Comparison of ENCODE assay signal across 30 mouse cellular contexts in genomic region chr3:116311838-116312237, GRCm38 (mm10). TPM values are rescaled to one million over a fixed set of nuclear protein-coding genes. Genes with fewer than 3 reads are reported as not detected.
"Had no signal": no experiment of that assay in that cellular context is flagged by ENCODE, and none has a peak within 500 bp of the region (broad histone marks: within the 10 kb centered on the region; RNA-seq: fewer than 3 reads in every experiment).

No protein-coding gene starts in this region.

- H3K4me2 ChIP-seq: heart, embryonic 11.5 days; heart, embryonic 13.5 days; heart, embryonic 15.5 days; hindbrain, embryonic 13.5 days; hindbrain, embryonic 15.5 days; kidney, embryonic 15.5 days; limb, embryonic 13.5 days; limb, embryonic 15.5 days had no signal

- H3K4me3 ChIP-seq: heart, adult 2 months; heart, embryonic 13.5 days; heart, embryonic 15.5 days; hindbrain, embryonic 13.5 days; hindbrain, embryonic 15.5 days; kidney, embryonic 15.5 days; limb, embryonic 13.5 days; limb, embryonic 15.5 days; liver, embryonic 12.5 days had no signal

- H3K4me1 ChIP-seq: hindbrain, embryonic 13.5 days; hindbrain, embryonic 15.5 days; kidney, embryonic 15.5 days; limb, embryonic 13.5 days; limb, embryonic 15.5 days had no signal

- ATAC-seq: hindbrain, postnatal 0 days; intestine, embryonic 16.5 days had no signal

- H3K27me3 ChIP-seq: heart, embryonic 13.5 days; heart, embryonic 15.5 days; hindbrain, embryonic 13.5 days; hindbrain, embryonic 15.5 days; kidney, embryonic 15.5 days; limb, embryonic 13.5 days; limb, embryonic 15.5 days; liver, embryonic 12.5 days had no signal

- H3K9me3 ChIP-seq: heart, embryonic 13.5 days; heart, embryonic 15.5 days; hindbrain, embryonic 13.5 days; hindbrain, embryonic 15.5 days; kidney, embryonic 15.5 days; limb, embryonic 13.5 days; limb, embryonic 15.5 days; liver, embryonic 12.5 days had no signal

- H3K9ac ChIP-seq: heart, embryonic 13.5 days; heart, embryonic 15.5 days; hindbrain, embryonic 13.5 days; hindbrain, embryonic 15.5 days; kidney, embryonic 15.5 days; limb, embryonic 13.5 days; limb, embryonic 15.5 days; liver, embryonic 12.5 days; liver, embryonic 14.5 days had no signal

- H3K27ac ChIP-seq: heart, adult 2 months; heart, embryonic 13.5 days; heart, embryonic 15.5 days; hindbrain, embryonic 13.5 days; hindbrain, embryonic 15.5 days; hindbrain, postnatal 0 days; kidney, embryonic 15.5 days; kidney, postnatal 0 days; limb, embryonic 13.5 days; limb, embryonic 15.5 days; liver, embryonic 14.5 days had no signal

- DNase-seq: gastrocnemius, postnatal 14 days; gastrocnemius, postnatal 36 days; heart, adult 11 months; heart, adult 2 months; heart, postnatal 14 days; heart, postnatal 36 days; kidney, adult 11 months; kidney, adult 2 months; kidney, adult 9 months; kidney, postnatal 14 days; kidney, postnatal 36 days; layer of hippocampus, adult 9-11 months; layer of hippocampus, postnatal 36 days; left cerebral cortex, postnatal 4 days had no signal

- H3K36me3 ChIP-seq: heart, embryonic 15.5 days had no signal

RNA-seq across cellular contexts. Expression of gene Gpr88, which starts 58.5 kb away (rescaled TPM):
- total RNA-seq: gastrocnemius, adult 8-10 months; gastrocnemius, postnatal 36 days; hematopoietic stem cell, adult 5-6 weeks; liver, adult 2 months had no signal
- polyA plus RNA-seq: liver, adult 2 months had no signal
